ENCODE assay signal across 8 mouse cellular contexts in genomic region chr6:99485217-99485883, GRCm38 (mm10). TPM values are rescaled to one million over a fixed set of nuclear protein-coding genes. Genes with fewer than 3 reads are reported as not detected.
DNase-seq lines count a peak whose midpoint lies in the region; ATAC-seq and TF ChIP-seq lines count a peak whose summit lies in the region.

No protein-coding gene starts in this region.

- DNase-seq in 3134 (ENCODE audit: extremely low read depth, insufficient read length, low spot score): peak; percentile 78
- peak; percentile 82 for DNase-seq in fibroblast of lung, adult 2 months (ENCODE audit: low read depth)
- peak; percentile 53 for DNase-seq in splenic B cell, adult 2 months (ENCODE audit: low read depth, low spot score)

- peaks cover 2% of the 10 kb centered on the region for H3K4me1 ChIP-seq in bone marrow, adult 2 months (ENCODE audit: control insufficient read depth, insufficient read depth, low read length)
- peaks cover 58% of the 10 kb centered on the region for H3K4me1 ChIP-seq in heart, embryonic 13.5 days
- H3K4me1 ChIP-seq in kidney, embryonic 16.5 days (ENCODE audit: insufficient read depth, low read length): peaks cover 52% of the 10 kb centered on the region
- H3K4me1 ChIP-seq in limb, embryonic 15.5 days: peaks cover 40% of the 10 kb centered on the region
- H3K4me1 ChIP-seq in midbrain, embryonic 16.5 days (ENCODE audit: control insufficient read depth, insufficient read depth, low read length): peaks cover 13% of the 10 kb centered on the region

- ATAC-seq in heart, embryonic 13.5 days (ENCODE audit: extremely low read depth, insufficient number of reproducible peaks, low FRiP score, low TSS enrichment): peak; percentile 79; the same call in 1 of the 2 replicates
- ATAC-seq in kidney, embryonic 16.5 days (ENCODE audit: low FRiP score, low TSS enrichment): peak; percentile 94
- peak; percentile 89 for ATAC-seq in limb, embryonic 15.5 days (ENCODE audit: insufficient number of reproducible peaks, low FRiP score, low TSS enrichment, low read depth)
- ATAC-seq in midbrain, embryonic 16.5 days: peak; percentile 93

- peak overlapping the region; percentile 67 for H3K4me2 ChIP-seq in heart, embryonic 13.5 days
- H3K4me2 ChIP-seq in kidney, embryonic 16.5 days (replicated peaks; ENCODE audit: low read depth, low read length): peak overlapping the region; percentile 42
- H3K4me2 ChIP-seq in limb, embryonic 15.5 days: peak overlapping the region; percentile 45
- peak overlapping the region; percentile 46 for H3K4me2 ChIP-seq in midbrain, embryonic 16.5 days (ENCODE audit: low read length)

- no peaks in the 10 kb centered on the region for H3K27me3 ChIP-seq in heart, embryonic 13.5 days (replicated peaks)
- no peaks in the 10 kb centered on the region for H3K27me3 ChIP-seq in kidney, embryonic 16.5 days (ENCODE audit: insufficient read depth, low read length)
- no peaks in the 10 kb centered on the region for H3K27me3 ChIP-seq in limb, embryonic 15.5 days
- H3K27me3 ChIP-seq in midbrain, embryonic 16.5 days (ENCODE audit: control insufficient read depth, insufficient read depth, low read depth, low read length): no peaks in the 10 kb centered on the region
- no peaks in the 10 kb centered on the region for H3K27me3 ChIP-seq in splenic B cell, adult 2 months (ENCODE audit: control insufficient read depth, insufficient read depth, low read length, poor library complexity, severe bottlenecking)

- TF ChIP-seq POLR2A in bone marrow, adult 2 months (IDR thresholded peaks at IDR 0.05; ENCODE audit: borderline replicate concordance, control insufficient read depth, low read depth, low read length): no peak

- H3K36me3 ChIP-seq in heart, embryonic 13.5 days: peaks cover 6% of the 10 kb centered on the region; the same call in 1 of the 2 replicates
- no peaks in the 10 kb centered on the region; the same call in 1 of the 2 replicates for H3K36me3 ChIP-seq in kidney, embryonic 16.5 days (ENCODE audit: insufficient read depth, low read length)
- H3K36me3 ChIP-seq in limb, embryonic 15.5 days: no peaks in the 10 kb centered on the region
- no peaks in the 10 kb centered on the region for H3K36me3 ChIP-seq in midbrain, embryonic 16.5 days (ENCODE audit: control insufficient read depth, insufficient read depth, low read length)
- H3K36me3 ChIP-seq in splenic B cell, adult 2 months (ENCODE audit: control insufficient read depth, insufficient read depth, low read length, poor library complexity, severe bottlenecking): no peaks in the 10 kb centered on the region

- H3K4me3 ChIP-seq in bone marrow, adult 2 months (replicated peaks; ENCODE audit: control insufficient read depth, low read depth, low read length): no peak overlapping the region
- peak overlapping the region; percentile 38 for H3K4me3 ChIP-seq in heart, embryonic 13.5 days
- H3K4me3 ChIP-seq in kidney, embryonic 16.5 days (ENCODE audit: low read length): peak overlapping the region; percentile 12
- H3K4me3 ChIP-seq in limb, embryonic 15.5 days: peak overlapping the region; percentile 25
- 0 out of 2 replicates have a peak overlapping the region, but pooled peaks have one; percentile 5 for H3K4me3 ChIP-seq in midbrain, embryonic 16.5 days (ENCODE audit: low read depth, low read length)

- TF ChIP-seq CTCF in bone marrow, adult 2 months (IDR thresholded peaks at IDR 0.05; ENCODE audit: control insufficient read depth, insufficient read depth, low read length): no peak

- peak overlapping the region; percentile 78 for H3K9ac ChIP-seq in heart, embryonic 13.5 days
- peak overlapping the region; percentile 37; the same call in 1 of the 2 replicates for H3K9ac ChIP-seq in kidney, embryonic 16.5 days (replicated peaks; ENCODE audit: low read length)
- 0 out of 2 replicates have a peak overlapping the region, but pooled peaks have one; percentile 7 for H3K9ac ChIP-seq in limb, embryonic 15.5 days
- H3K9ac ChIP-seq in midbrain, embryonic 16.5 days (ENCODE audit: low read depth, low read length): peak overlapping the region; percentile 15; the same call in 1 of the 2 replicates

- H3K27ac ChIP-seq in bone marrow, adult 2 months (ENCODE audit: control insufficient read depth, insufficient read depth, low read depth, low read length, poor library complexity): peak overlapping the region; percentile 20
- H3K27ac ChIP-seq in heart, embryonic 13.5 days (replicated peaks): peak overlapping the region; percentile 99
- H3K27ac ChIP-seq in kidney, embryonic 16.5 days (ENCODE audit: low read length): peak overlapping the region; percentile 90
- peak overlapping the region; percentile 93 for H3K27ac ChIP-seq in limb, embryonic 15.5 days
- H3K27ac ChIP-seq in midbrain, embryonic 16.5 days (ENCODE audit: low read length): peak overlapping the region; percentile 51

- WGBS in bone marrow, adult 2 months: 20% methylated on average over 20 of the region's 20 CpGs
- WGBS in heart, embryonic 13.5 days: 27% methylated on average over 20 of the region's 20 CpGs
- WGBS in kidney, embryonic 16.5 days: 14% methylated on average over 20 of the region's 20 CpGs
- 11% methylated on average over 20 of the region's 20 CpGs for WGBS in limb, embryonic 15.5 days
- 23% methylated on average over 20 of the region's 20 CpGs for WGBS in midbrain, embryonic 16.5 days

- H3K9me3 ChIP-seq in heart, embryonic 13.5 days: no peaks in the 10 kb centered on the region
- H3K9me3 ChIP-seq in kidney, embryonic 16.5 days (ENCODE audit: low read length): no peaks in the 10 kb centered on the region
- H3K9me3 ChIP-seq in limb, embryonic 15.5 days: no peaks in the 10 kb centered on the region
- H3K9me3 ChIP-seq in midbrain, embryonic 16.5 days (replicated peaks; ENCODE audit: control insufficient read depth, low read length, poor library complexity, severe bottlenecking): no peaks in the 10 kb centered on the region

RNA-seq across cellular contexts. Expression of gene Foxp1, which starts 37.2 kb away (rescaled TPM):
- 46.2 and 93.7 TPM in 2 replicates for polyA plus RNA-seq in bone marrow, adult 2 months (2011; ENCODE audit: insufficient read depth, insufficient read length, low replicate concordance, missing spikeins)
- 71.7 and 75.9 TPM in 2 replicates for polyA plus RNA-seq in heart, embryonic 13.5 days (2015; fragmentation: Nextera tagmentation; extraction: Ambion mirVana)
- 36.4 and 37.2 TPM in 2 replicates for polyA plus RNA-seq in kidney, embryonic 16.5 days (2015; fragmentation: Nextera tagmentation; extraction: Ambion mirVana)
- polyA plus RNA-seq in limb, embryonic 15.5 days (2015; fragmentation: Nextera tagmentation; extraction: Ambion mirVana): 119 and 142 TPM in 2 replicates
- 77.8 and 79.8 TPM in 2 replicates for polyA plus RNA-seq in midbrain, embryonic 16.5 days (2015; fragmentation: Nextera tagmentation; extraction: Ambion mirVana)

Comparison
In these comparisons a context has a peak if more than half of its experiments do, and no peak if none do; other contexts are left out.
1. H3K27ac ChIP-seq: peak in every context shown above with its lines; median percentile 99 in heart, embryonic 13.5 days; 93 in limb, embryonic 15.5 days; 90 in kidney, embryonic 16.5 days; 51 in midbrain, embryonic 16.5 days; 20 in bone marrow, adult 2 months.
2. H3K9ac ChIP-seq: peak in every context shown above with its lines; median percentile 78 in heart, embryonic 13.5 days; 37 in kidney, embryonic 16.5 days; 15 in midbrain, embryonic 16.5 days; 7 in limb, embryonic 15.5 days.